Comparison of ENCODE assay signal across 11 mouse cellular contexts in genomic region chr8:11616294-11616693, GRCm38 (mm10). TPM values are rescaled to one million over a fixed set of nuclear protein-coding genes. Genes with fewer than 3 reads are reported as not detected.
DNase-seq lines count a peak whose midpoint lies in the region; ATAC-seq and TF ChIP-seq lines count a peak whose summit lies in the region.
"Had no signal": no experiment of that assay in that cellular context is flagged by ENCODE, and none has a peak within 500 bp of the region (broad histone marks: within the 10 kb centered on the region; RNA-seq: fewer than 3 reads in every experiment).

No protein-coding gene starts in this region.

- no peak overlapping the region for H3K4me3 ChIP-seq in intestine, embryonic 14.5 days (ENCODE audit: low read depth, low read length)
- H3K4me3 ChIP-seq in intestine, embryonic 16.5 days (ENCODE audit: low read length): no peak overlapping the region
- H3K4me3 ChIP-seq in stomach, postnatal 0 days (ENCODE audit: low read depth, low read length): no peak overlapping the region
- H3K4me3 ChIP-seq: embryonic facial prominence, embryonic 12.5 days; limb, embryonic 12.5 days; stomach, embryonic 15.5 days had no signal

- no peaks in the 10 kb centered on the region for H3K27me3 ChIP-seq in intestine, embryonic 14.5 days (replicated peaks; ENCODE audit: control insufficient read depth, insufficient read depth, low read length)
- no peaks in the 10 kb centered on the region for H3K27me3 ChIP-seq in intestine, embryonic 16.5 days (replicated peaks; ENCODE audit: control insufficient read depth, insufficient read depth, low read length)
- no peaks in the 10 kb centered on the region for H3K27me3 ChIP-seq in stomach, postnatal 0 days (ENCODE audit: control insufficient read depth, insufficient read depth, low read length)
- H3K27me3 ChIP-seq: embryonic facial prominence, embryonic 12.5 days; limb, embryonic 12.5 days; stomach, embryonic 15.5 days had no signal

- no peak for TF ChIP-seq EP300 in stomach, postnatal 0 days (optimal IDR thresholded peaks at IDR 0.05)

- H3K36me3 ChIP-seq in intestine, embryonic 14.5 days (ENCODE audit: control insufficient read depth, insufficient read depth, low read length): peaks cover 99% of the 10 kb centered on the region
- peaks cover 34% of the 10 kb centered on the region for H3K36me3 ChIP-seq in intestine, embryonic 16.5 days (ENCODE audit: control insufficient read depth, insufficient read depth, low read length)
- peaks cover 31% of the 10 kb centered on the region for H3K36me3 ChIP-seq in stomach, postnatal 0 days (ENCODE audit: control insufficient read depth, insufficient read depth, low read length)

- no peaks in the 10 kb centered on the region for H3K9me3 ChIP-seq in intestine, embryonic 14.5 days (ENCODE audit: control insufficient read depth, low read length)
- no peaks in the 10 kb centered on the region for H3K9me3 ChIP-seq in intestine, embryonic 16.5 days (ENCODE audit: control insufficient read depth, low read length)
- no peaks in the 10 kb centered on the region for H3K9me3 ChIP-seq in stomach, postnatal 0 days (ENCODE audit: control insufficient read depth, low read length)
- H3K9me3 ChIP-seq: embryonic facial prominence, embryonic 12.5 days; limb, embryonic 12.5 days; stomach, embryonic 15.5 days had no signal

- H3K27ac ChIP-seq in intestine, embryonic 14.5 days (ENCODE audit: low read depth): no peak overlapping the region
- no peak overlapping the region for H3K27ac ChIP-seq in intestine, embryonic 16.5 days (ENCODE audit: low read length)
- no peak overlapping the region for H3K27ac ChIP-seq in stomach, postnatal 0 days (replicated peaks)
- H3K27ac ChIP-seq: embryonic facial prominence, embryonic 12.5 days; limb, embryonic 12.5 days; stomach, embryonic 15.5 days had no signal

- WGBS in intestine, embryonic 14.5 days: 7% methylated on average over 1 of the region's 1 CpGs
- 4% methylated on average over 1 of the region's 1 CpGs for WGBS in intestine, embryonic 16.5 days
- WGBS in stomach, postnatal 0 days: 7% methylated on average over 1 of the region's 1 CpGs

- TF ChIP-seq CTCF in stomach, postnatal 0 days (IDR thresholded peaks at IDR 0.05; ENCODE audit: low read depth): peak; percentile 88

- no peak overlapping the region for H3K4me2 ChIP-seq in intestine, embryonic 14.5 days (ENCODE audit: low read length)
- H3K4me2 ChIP-seq in intestine, embryonic 16.5 days (ENCODE audit: low read depth, low read length): no peak overlapping the region
- no peak overlapping the region for H3K4me2 ChIP-seq in stomach, postnatal 0 days (replicated peaks; ENCODE audit: low read depth)
- H3K4me2 ChIP-seq: embryonic facial prominence, embryonic 12.5 days; limb, embryonic 12.5 days; stomach, embryonic 15.5 days had no signal

- H3K4me1 ChIP-seq in intestine, embryonic 14.5 days (replicated peaks; ENCODE audit: control insufficient read depth, insufficient read depth, low read length): no peaks in the 10 kb centered on the region
- no peaks in the 10 kb centered on the region for H3K4me1 ChIP-seq in intestine, embryonic 16.5 days (ENCODE audit: control insufficient read depth, insufficient read depth, low read length)
- no peaks in the 10 kb centered on the region for H3K4me1 ChIP-seq in stomach, postnatal 0 days (replicated peaks; ENCODE audit: control insufficient read depth, insufficient read depth)
- H3K4me1 ChIP-seq: embryonic facial prominence, embryonic 12.5 days; limb, embryonic 12.5 days; stomach, embryonic 15.5 days had no signal

- no peak; the same call in 1 of the 2 replicates for ATAC-seq in intestine, embryonic 14.5 days (replicated peaks; ENCODE audit: low FRiP score, low TSS enrichment, low read depth)
- no peak for ATAC-seq in intestine, embryonic 16.5 days
- ATAC-seq in stomach, postnatal 0 days (ENCODE audit: low FRiP score, low TSS enrichment): no peak

- no peak overlapping the region for H3K9ac ChIP-seq in intestine, embryonic 14.5 days (ENCODE audit: low read length)
- no peak overlapping the region for H3K9ac ChIP-seq in intestine, embryonic 16.5 days (ENCODE audit: low read depth, low read length)
- no peak overlapping the region for H3K9ac ChIP-seq in stomach, postnatal 0 days (ENCODE audit: low read length)
- H3K9ac ChIP-seq: embryonic facial prominence, embryonic 12.5 days; limb, embryonic 12.5 days; stomach, embryonic 15.5 days had no signal

- peak; percentile 75 for DNase-seq in intestine, embryonic 14.5 days (ENCODE audit: low spot score)
- peak; percentile 64 for DNase-seq in ES-CJ7 (ENCODE audit: low read depth, low spot score)
- peak; percentile 35 for DNase-seq in cerebellum, adult 11 months
- DNase-seq in frontal cortex, postnatal 36 days (ENCODE audit: low spot score in 2 of 2): peak; percentile 37 to 39
- peak; percentile 70 to 75 for DNase-seq in layer of hippocampus, postnatal 10 days (ENCODE audit: low spot score in 2 of 2)
- peak; percentile 53 for DNase-seq in mesoderm, embryonic 11.5 days (ENCODE audit: low read depth, low spot score)
- DNase-seq in stomach, postnatal 0 days (ENCODE audit: low spot score): peak; percentile 60

RNA-seq across cellular contexts. Expression of gene Ankrd10, which starts 19.3 kb away (rescaled TPM):
- polyA plus RNA-seq in intestine, embryonic 14.5 days (2014; fragmentation: Nextera tagmentation; extraction: Ambion mirVana): 103 and 119 TPM in 2 replicates
- 68.9 and 73.5 TPM in 2 replicates for polyA plus RNA-seq in intestine, embryonic 16.5 days (2015; fragmentation: Nextera tagmentation; extraction: Ambion mirVana)
- 10 to 100 TPM; 69.1 to 71.8 TPM for total RNA-seq in layer of hippocampus, postnatal 10 days (2021)
- polyA plus RNA-seq in stomach, postnatal 0 days (2015; fragmentation: Nextera tagmentation; extraction: Ambion mirVana): 27.9 and 29.3 TPM in 2 replicates
